Mouse (Mus musculus): ENCODE results near the gene Gapvd1. TPM values are rescaled to one million over a fixed set of nuclear protein-coding genes. Genes with fewer than 3 reads are reported as not detected.

Gene Gapvd1
- polyA plus RNA-seq, 1 experiment from 2014 or later = 84.6 TPM

GRCm38 (mm10) chr2:34790282-34790681 is 35.2 kb upstream of the Gapvd1 start:
- Histone ChIP-seq H3K9ac (no peak overlapping the region), H3K27me3 (no peaks in the 10 kb centered on the region), H3K9me3 (replicated peaks) (no peaks in the 10 kb centered on the region), H3K4me1 (no peaks in the 10 kb centered on the region), H3K4me3 (replicated peaks) (no peak overlapping the region), H3K27ac (no peak overlapping the region), H3K4me2 (no peak overlapping the region), H3K36me3 (peaks cover 67% of the 10 kb centered on the region)
- ATAC-seq (replicated peaks; ENCODE audit: low FRiP score) = no peak
- WGBS = 94% methylated on average over 8 of the region's 8 CpGs

GRCm38 (mm10) chr2:34784085-34784484 is 29.1 kb upstream of the Gapvd1 start:
- no peaks in the 10 kb centered on the region for H3K27me3 ChIP-seq
- H3K9ac ChIP-seq = no peak overlapping the region
- no peaks in the 10 kb centered on the region for H3K9me3 ChIP-seq (replicated peaks)
- no peak overlapping the region for H3K4me3 ChIP-seq (replicated peaks)
- WGBS = 87% methylated on average over 2 of the region's 2 CpGs
- peaks cover 79% of the 10 kb centered on the region for H3K36me3 ChIP-seq
- no peak overlapping the region for H3K27ac ChIP-seq
- no peaks in the 10 kb centered on the region for H3K4me1 ChIP-seq
- no peak overlapping the region for H3K4me2 ChIP-seq
- ATAC-seq (replicated peaks; ENCODE audit: low FRiP score) = no peak

- no peak overlapping the region for H3K4me3 ChIP-seq (replicated peaks)
- no peaks in the 10 kb centered on the region for H3K4me1 ChIP-seq
- peak; percentile 76 for ATAC-seq (replicated peaks; ENCODE audit: low FRiP score)
- H3K36me3 ChIP-seq = peaks cover 81% of the 10 kb centered on the region
- H3K27ac ChIP-seq = no peak overlapping the region
- H3K9me3 ChIP-seq (replicated peaks) = no peaks in the 10 kb centered on the region
- H3K9ac ChIP-seq = no peak overlapping the region
- no peaks in the 10 kb centered on the region for H3K27me3 ChIP-seq
- WGBS = 91% methylated on average over 14 of the region's 14 CpGs
- H3K4me2 ChIP-seq = no peak overlapping the region
These were observed 28.3 kb upstream of the Gapvd1 start for GRCm38 (mm10) chr2:34783064-34784020.

- no peak overlapping the region for H3K4me3 ChIP-seq (replicated peaks)
- H3K36me3 ChIP-seq = peaks cover 87% of the 10 kb centered on the region
- no peak for ATAC-seq (replicated peaks; ENCODE audit: low FRiP score)
- no peaks in the 10 kb centered on the region for H3K9me3 ChIP-seq (replicated peaks)
- H3K27ac ChIP-seq = no peak overlapping the region
- WGBS = 60% methylated on average over 1 of the region's 1 CpGs
- no peak overlapping the region for H3K9ac ChIP-seq
- H3K4me1 ChIP-seq = peaks cover 45% of the 10 kb centered on the region
- peak overlapping the region; percentile 73; the same call in 1 of the 2 replicates for H3K4me2 ChIP-seq
- H3K27me3 ChIP-seq = no peaks in the 10 kb centered on the region
These were observed 22.3 kb upstream of the Gapvd1 start for GRCm38 (mm10) chr2:34777237-34777868.

- Histone ChIP-seq H3K27me3 (no peaks in the 10 kb centered on the region), H3K4me3 (replicated peaks) (peak overlapping the region; percentile 84), H3K36me3 (peaks cover 68% of the 10 kb centered on the region), H3K9ac (no peak overlapping the region), H3K4me2 (peak overlapping the region; percentile 73), H3K9me3 (replicated peaks) (no peaks in the 10 kb centered on the region), H3K27ac (no peak overlapping the region), H3K4me1 (peaks cover 50% of the 10 kb centered on the region)
- no peak for ATAC-seq (replicated peaks; ENCODE audit: low FRiP score)
- WGBS = 86% methylated on average over 6 of the region's 6 CpGs
These were observed 19.5 kb upstream of the Gapvd1 start for GRCm38 (mm10) chr2:34774493-34774892.

GRCm38 (mm10) chr2:34773673-34774072 is 18.6 kb upstream of the Gapvd1 start:
- Histone ChIP-seq H3K4me2 (peak overlapping the region; percentile 73), H3K4me1 (peaks cover 50% of the 10 kb centered on the region), H3K9ac (0 out of 2 replicates have a peak overlapping the region, but pooled peaks have one; percentile 98), H3K36me3 (peaks cover 60% of the 10 kb centered on the region), H3K4me3 (replicated peaks) (peak overlapping the region; percentile 84), H3K9me3 (replicated peaks) (no peaks in the 10 kb centered on the region), H3K27me3 (no peaks in the 10 kb centered on the region), H3K27ac (no peak overlapping the region)
- 81% methylated on average over 4 of the region's 4 CpGs for WGBS
- ATAC-seq (replicated peaks; ENCODE audit: low FRiP score) = no peak

- H3K27me3 ChIP-seq = no peaks in the 10 kb centered on the region
- peak overlapping the region; percentile 98 for H3K9ac ChIP-seq
- no peaks in the 10 kb centered on the region for H3K9me3 ChIP-seq (replicated peaks)
- 3% methylated on average over 49 of the region's 50 CpGs for WGBS
- ATAC-seq (replicated peaks; ENCODE audit: low FRiP score) = peak; percentile 17; the same call in 1 of the 2 replicates
- peak overlapping the region; percentile 73 for H3K4me2 ChIP-seq
- peak overlapping the region; percentile 84 for H3K4me3 ChIP-seq (replicated peaks)
- H3K4me1 ChIP-seq = peaks cover 50% of the 10 kb centered on the region
- H3K36me3 ChIP-seq = peaks cover 49% of the 10 kb centered on the region
- peak overlapping the region; percentile 88 for H3K27ac ChIP-seq
These were observed 17.5 kb upstream of the Gapvd1 start for GRCm38 (mm10) chr2:34772252-34773235.

- peak within 1 kb of the TSS; percentile 91 for H3K27ac ChIP-seq
- no peaks in the 10 kb centered on the region for H3K27me3 ChIP-seq
- peak within 1 kb of the TSS; percentile 84 for H3K4me3 ChIP-seq (replicated peaks)
- H3K4me1 ChIP-seq = peaks cover 41% of the 10 kb centered on the region
- H3K9me3 ChIP-seq (replicated peaks) = no peaks in the 10 kb centered on the region
- H3K9ac ChIP-seq = peak within 1 kb of the TSS; percentile 98
- ATAC-seq (replicated peaks; ENCODE audit: low FRiP score) = peak; percentile 99
- H3K36me3 ChIP-seq = peaks cover 39% of the 10 kb centered on the region
- peak within 1 kb of the TSS; percentile 73 for H3K4me2 ChIP-seq
- under 1% methylated on average over 60 of the region's 60 CpGs for WGBS
These were observed 16.6 kb upstream of the Gapvd1 start, which contains the start of gene Hspa5 for GRCm38 (mm10) chr2:34771368-34772226. TSS of gene Hspa5 (plus strand) at chr2:34771970.

GRCm38 (mm10) chr2:34770951-34771350 is 15.9 kb upstream of the Gapvd1 start:
- ATAC-seq (replicated peaks; ENCODE audit: low FRiP score) = no peak
- peaks cover 36% of the 10 kb centered on the region for H3K4me1 ChIP-seq
- H3K27me3 ChIP-seq = no peaks in the 10 kb centered on the region
- H3K27ac ChIP-seq = peak overlapping the region; percentile 91
- H3K9ac ChIP-seq = peak overlapping the region; percentile 94
- 2% methylated on average over 6 of the region's 6 CpGs for WGBS
- peak overlapping the region; percentile 84 for H3K4me3 ChIP-seq (replicated peaks)
- H3K4me2 ChIP-seq = peak overlapping the region; percentile 57
- peaks cover 33% of the 10 kb centered on the region for H3K36me3 ChIP-seq
- no peaks in the 10 kb centered on the region for H3K9me3 ChIP-seq (replicated peaks)

GRCm38 (mm10) chr2:34770049-34770448 is 15.0 kb upstream of the Gapvd1 start:
- Histone ChIP-seq H3K4me2 (peak overlapping the region; percentile 57; the same call in 1 of the 2 replicates), H3K27ac (no peak overlapping the region), H3K36me3 (peaks cover 25% of the 10 kb centered on the region), H3K4me1 (peaks cover 28% of the 10 kb centered on the region), H3K27me3 (no peaks in the 10 kb centered on the region), H3K9me3 (replicated peaks) (no peaks in the 10 kb centered on the region), H3K4me3 (replicated peaks) (peak overlapping the region; percentile 84), H3K9ac (no peak overlapping the region)
- WGBS = 93% methylated on average over 2 of the region's 2 CpGs
- ATAC-seq (replicated peaks; ENCODE audit: low FRiP score) = no peak

Data from kidney, embryonic 15.5 days (tissue).